8 mouse cellular contexts compared by ENCODE assay signal in genomic region chr2:128123921-128124683, GRCm38 (mm10). TPM values are rescaled to one million over a fixed set of nuclear protein-coding genes. Genes with fewer than 3 reads are reported as not detected.
DNase-seq lines count a peak whose midpoint lies in the region; ATAC-seq and TF ChIP-seq lines count a peak whose summit lies in the region.

No protein-coding gene starts in this region.

- no peak for TF ChIP-seq EP300 in heart, postnatal 0 days (IDR thresholded peaks at IDR 0.05; ENCODE audit: low read depth)

- H3K4me1 ChIP-seq in heart, postnatal 0 days (ENCODE audit: control insufficient read depth, insufficient read depth), result peaks cover 36% of the 10 kb centered on the region
- H3K4me1 ChIP-seq in limb, embryonic 15.5 days, result peaks cover 55% of the 10 kb centered on the region
- H3K4me1 ChIP-seq in neural tube, embryonic 11.5 days (ENCODE audit: control insufficient read depth, insufficient read depth, low read length), result peaks cover 26% of the 10 kb centered on the region; the same call in 1 of the 2 replicates

- no peak for TF ChIP-seq CTCF in layer of hippocampus, adult 2 months (conservative IDR thresholded peaks at IDR 0.05)
- TF ChIP-seq CTCF in heart, postnatal 0 days (IDR thresholded peaks at IDR 0.05; ENCODE audit: low read depth), result no peak

- WGBS in heart, postnatal 0 days, result 19% methylated on average over 23 of the region's 23 CpGs
- WGBS in limb, embryonic 15.5 days, result 9% methylated on average over 23 of the region's 23 CpGs
- 3% methylated on average over 23 of the region's 23 CpGs for WGBS in neural tube, embryonic 11.5 days

- no peak overlapping the region for H3K27ac ChIP-seq in layer of hippocampus, adult 2 months
- no peak overlapping the region for H3K27ac ChIP-seq in heart, postnatal 0 days (ENCODE audit: low read depth)
- no peak overlapping the region for H3K27ac ChIP-seq in limb, embryonic 15.5 days
- H3K27ac ChIP-seq in neural tube, embryonic 11.5 days (ENCODE audit: low read depth, low read length), result no peak overlapping the region

- peak overlapping the region; percentile 8 for H3K4me3 ChIP-seq in layer of hippocampus, adult 2 months
- peak overlapping the region; percentile 67 for H3K4me3 ChIP-seq in heart, postnatal 0 days (ENCODE audit: low read depth, low read length)
- H3K4me3 ChIP-seq in limb, embryonic 15.5 days, result peak overlapping the region; percentile 75
- H3K4me3 ChIP-seq in neural tube, embryonic 11.5 days (ENCODE audit: low read depth, low read length), result peak overlapping the region; percentile 71

- DNase-seq in layer of hippocampus, adult 2 months (ENCODE audit: low spot score in 2 of 2), result no peak
- no peak for DNase-seq in layer of hippocampus, adult 9-10 months (ENCODE audit: low spot score)
- peak; percentile 35 for DNase-seq in brain, adult 2 months (ENCODE audit: low read depth, low spot score)
- no peak for DNase-seq in heart, postnatal 0 days (ENCODE audit: low spot score)
- DNase-seq in neural tube, embryonic 11.5 days (ENCODE audit: low spot score), result peak; percentile 42
- no peak for DNase-seq in urinary bladder, postnatal 10 days (ENCODE audit: low spot score)
- no peak for DNase-seq in testis, postnatal 14 days (ENCODE audit: low spot score)

- H3K36me3 ChIP-seq in heart, postnatal 0 days (replicated peaks; ENCODE audit: control insufficient read depth, insufficient read depth, low read length), result peaks cover under 1% of the 10 kb centered on the region; the same call in 1 of the 2 replicates
- no peaks in the 10 kb centered on the region for H3K36me3 ChIP-seq in limb, embryonic 15.5 days
- no peaks in the 10 kb centered on the region for H3K36me3 ChIP-seq in neural tube, embryonic 11.5 days (ENCODE audit: control insufficient read depth, insufficient read depth, low read length)

- no peak overlapping the region for H3K9ac ChIP-seq in heart, postnatal 0 days (replicated peaks; ENCODE audit: low read depth, low read length)
- H3K9ac ChIP-seq in limb, embryonic 15.5 days, result no peak overlapping the region
- no peak overlapping the region; the same call in 1 of the 2 replicates for H3K9ac ChIP-seq in neural tube, embryonic 11.5 days (ENCODE audit: low read length)

- H3K9me3 ChIP-seq in heart, postnatal 0 days (replicated peaks; ENCODE audit: control insufficient read depth, low read length), result no peaks in the 10 kb centered on the region
- H3K9me3 ChIP-seq in limb, embryonic 15.5 days, result no peaks in the 10 kb centered on the region
- no peaks in the 10 kb centered on the region for H3K9me3 ChIP-seq in neural tube, embryonic 11.5 days (ENCODE audit: control insufficient read depth, low read length)

- ATAC-seq in heart, postnatal 0 days (ENCODE audit: insufficient read depth, low read depth), result no peak
- no peak for ATAC-seq in limb, embryonic 15.5 days (ENCODE audit: insufficient number of reproducible peaks, low FRiP score, low TSS enrichment, low read depth)
- no peak for ATAC-seq in neural tube, embryonic 11.5 days (ENCODE audit: insufficient read depth, low FRiP score, low TSS enrichment)

- peak overlapping the region; percentile 89 for H3K4me2 ChIP-seq in heart, postnatal 0 days (ENCODE audit: low read depth, low read length)
- peak overlapping the region; percentile 98 for H3K4me2 ChIP-seq in limb, embryonic 15.5 days
- H3K4me2 ChIP-seq in neural tube, embryonic 11.5 days (ENCODE audit: low read depth), result peak overlapping the region; percentile 99

- H3K27me3 ChIP-seq in heart, postnatal 0 days (ENCODE audit: control insufficient read depth, insufficient read depth, low read length), result 0 out of 2 replicates have a peak, but pooled peaks cover 9% of the 10 kb centered on the region
- peaks cover 31% of the 10 kb centered on the region for H3K27me3 ChIP-seq in limb, embryonic 15.5 days
- peaks cover 28% of the 10 kb centered on the region for H3K27me3 ChIP-seq in neural tube, embryonic 11.5 days (ENCODE audit: control insufficient read depth, insufficient read depth, low read length)

RNA-seq across cellular contexts. Expression of gene Bcl2l11, which starts 1.7 kb away (rescaled TPM):
- total RNA-seq in layer of hippocampus, adult 2 months (2021), result 1 to 10 TPM; 5.6 to 9.0 TPM
- total RNA-seq in heart, postnatal 0 days (2014; rRNA removed; ENCODE audit: low replicate concordance), result 26.1 and 26.6 TPM in 2 replicates
- 18.2 and 22.4 TPM in 2 replicates for polyA plus RNA-seq in heart, postnatal 0 days (2015; fragmentation: Nextera tagmentation; extraction: Ambion mirVana)
- polyA plus RNA-seq in limb, embryonic 15.5 days (2015; fragmentation: Nextera tagmentation; extraction: Ambion mirVana), result 16.0 and 19.7 TPM in 2 replicates
- polyA plus RNA-seq in neural tube, embryonic 11.5 days (2014; fragmentation: Nextera tagmentation; extraction: Ambion mirVana), result 17.3 and 19.5 TPM in 2 replicates

Comparison
In these comparisons a context has a peak if more than half of its experiments do, and no peak if none do; other contexts are left out.
1. DNase-seq: peak in brain, adult 2 months (single experiment) and neural tube, embryonic 11.5 days (single experiment); none in layer of hippocampus, adult 2 months (0 of 2), layer of hippocampus, adult 9-10 months (single experiment), heart, postnatal 0 days (single experiment), urinary bladder, postnatal 10 days (single experiment) and testis, postnatal 14 days (single experiment).
2. H3K4me3 ChIP-seq: peak in every context shown above with its lines; median percentile 75 in limb, embryonic 15.5 days; 71 in neural tube, embryonic 11.5 days; 67 in heart, postnatal 0 days; 8 in layer of hippocampus, adult 2 months.
3. Peak in every context shown above with its lines, with median percentiles within 50 percentile points of each other: H3K4me2 ChIP-seq.